Mouse (Mus musculus) myocyte (in vitro differentiated cells): ENCODE results near the gene Proz.

Experiments used
- MAX ChIP-seq: IDR thresholded peaks from one replicate; pipeline ENCODE4 v1.6.1; 2011; ENCODE audit warnings: low read depth, mild to moderate bottlenecking, control low read depth
- POLR2A ChIP-seq: IDR thresholded peaks from one replicate; pipeline ENCODE4 v1.6.1; 2011; ENCODE audit warnings: low read depth, mild to moderate bottlenecking, control low read depth, moderate library complexity; ENCODE audit not compliant: insufficient read length
- USF1 ChIP-seq: IDR thresholded peaks from one replicate; pipeline ENCODE4 v1.6.1; 2011; ENCODE audit warnings: low read depth, mild to moderate bottlenecking, control low read depth, moderate library complexity

DNA sequence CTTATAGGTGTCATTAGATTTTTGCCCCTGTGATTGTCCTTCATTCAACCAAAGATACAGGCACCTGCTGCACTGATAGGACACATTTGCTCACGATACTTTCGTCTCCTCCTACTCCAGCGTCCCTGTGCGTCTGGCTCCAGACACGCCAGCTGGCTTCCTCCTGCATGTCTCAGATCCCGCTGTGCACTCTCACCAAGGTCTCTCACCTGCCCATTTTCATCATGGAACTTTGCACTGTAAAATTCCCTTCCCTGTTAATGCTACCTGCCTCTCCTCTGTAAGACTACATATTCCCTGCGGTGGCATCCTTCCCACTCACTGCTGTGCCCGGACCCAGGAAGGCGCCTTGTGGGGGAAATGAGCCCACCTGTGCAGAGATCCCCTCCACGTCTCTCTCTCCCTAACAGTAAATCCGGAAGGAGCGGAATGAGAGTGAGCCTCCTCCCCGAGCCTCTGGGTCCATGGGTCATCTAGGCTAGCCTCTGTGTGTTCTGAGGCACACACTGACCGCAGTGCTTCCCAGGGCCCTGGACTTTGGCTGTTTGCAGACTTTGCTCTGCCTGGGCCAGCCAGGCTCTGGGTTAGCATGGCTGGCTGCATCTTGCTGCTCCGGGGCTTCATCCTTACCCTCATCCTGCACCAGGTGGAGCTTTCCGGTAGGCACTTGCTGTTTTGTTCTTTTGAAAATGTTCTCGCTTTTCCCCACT, at the start of gene Proz:
- TF ChIP-seq POLR2A (no peak), USF1 (no peak), MAX (no peak)
